Comparison of ENCODE assay signal across 8 mouse cellular contexts in genomic region chr7:130265319-130266165, GRCm38 (mm10).
DNase-seq lines count a peak whose midpoint lies in the region; ATAC-seq lines count a peak whose summit lies in the region.

No protein-coding gene starts in this region.

- H3K27me3 ChIP-seq in intestine, embryonic 16.5 days (replicated peaks; ENCODE audit: control insufficient read depth, insufficient read depth, low read length): no peaks in the 10 kb centered on the region
- H3K27me3 ChIP-seq in liver, embryonic 12.5 days (replicated peaks): peaks cover 85% of the 10 kb centered on the region
- H3K27me3 ChIP-seq in neural tube, embryonic 15.5 days (replicated peaks): no peaks in the 10 kb centered on the region

- H3K36me3 ChIP-seq in intestine, embryonic 16.5 days (ENCODE audit: control insufficient read depth, insufficient read depth, low read length): no peaks in the 10 kb centered on the region; the same call in 1 of the 2 replicates
- no peaks in the 10 kb centered on the region for H3K36me3 ChIP-seq in liver, embryonic 12.5 days
- no peaks in the 10 kb centered on the region for H3K36me3 ChIP-seq in neural tube, embryonic 15.5 days

- H3K4me2 ChIP-seq in intestine, embryonic 16.5 days (ENCODE audit: low read depth, low read length): peak overlapping the region; percentile 87
- peak overlapping the region; percentile 56 for H3K4me2 ChIP-seq in liver, embryonic 12.5 days
- H3K4me2 ChIP-seq in neural tube, embryonic 15.5 days: peak overlapping the region; percentile 97

- peak overlapping the region; percentile 84 for H3K9ac ChIP-seq in intestine, embryonic 16.5 days (ENCODE audit: low read depth, low read length)
- peak overlapping the region; percentile 48 for H3K9ac ChIP-seq in liver, embryonic 12.5 days
- peak overlapping the region; percentile 77 for H3K9ac ChIP-seq in neural tube, embryonic 15.5 days (replicated peaks)

- H3K27ac ChIP-seq in intestine, embryonic 16.5 days (ENCODE audit: low read length): peak overlapping the region; percentile 92
- H3K27ac ChIP-seq in liver, embryonic 12.5 days: peak overlapping the region; percentile 45
- H3K27ac ChIP-seq in neural tube, embryonic 15.5 days (replicated peaks): peak overlapping the region; percentile 82

- H3K9me3 ChIP-seq in intestine, embryonic 16.5 days (ENCODE audit: control insufficient read depth, low read length): no peaks in the 10 kb centered on the region
- H3K9me3 ChIP-seq in liver, embryonic 12.5 days (replicated peaks): no peaks in the 10 kb centered on the region
- H3K9me3 ChIP-seq in neural tube, embryonic 15.5 days (replicated peaks): no peaks in the 10 kb centered on the region

- peak; percentile 5 for DNase-seq in cerebellum, adult 11 months
- peak; percentile 60 for DNase-seq in ZHBTc4 (ENCODE audit: low read depth, low spot score)
- peak; percentile 23 to 40 for DNase-seq in frontal cortex, postnatal 14 days (ENCODE audit: low spot score in 2 of 2)
- DNase-seq in thymus, adult 18-20 months: no peak

- ATAC-seq in cerebellum, adult (ENCODE audit: insufficient number of reproducible peaks, low FRiP score, low TSS enrichment): no peak
- peak; percentile 70 for ATAC-seq in intestine, embryonic 16.5 days
- ATAC-seq in liver, embryonic 12.5 days: 0 out of 2 replicates have a peak, but pooled peaks have one; percentile 14
- ATAC-seq in neural tube, embryonic 15.5 days (ENCODE audit: low FRiP score): peak; percentile 40; the same call in 1 of the 2 replicates

- peak overlapping the region; percentile 75 for H3K4me3 ChIP-seq in intestine, embryonic 16.5 days (ENCODE audit: low read length)
- H3K4me3 ChIP-seq in liver, embryonic 12.5 days: peak overlapping the region; percentile 56
- H3K4me3 ChIP-seq in neural tube, embryonic 15.5 days (replicated peaks): peak overlapping the region; percentile 70

- peaks cover 18% of the 10 kb centered on the region for H3K4me1 ChIP-seq in intestine, embryonic 16.5 days (ENCODE audit: control insufficient read depth, insufficient read depth, low read length)
- peaks cover 5% of the 10 kb centered on the region; the same call in 1 of the 2 replicates for H3K4me1 ChIP-seq in liver, embryonic 12.5 days
- peaks cover 71% of the 10 kb centered on the region for H3K4me1 ChIP-seq in neural tube, embryonic 15.5 days

- WGBS in intestine, embryonic 16.5 days: under 1% methylated on average over 57 of the region's 58 CpGs
- WGBS in liver, embryonic 12.5 days (ENCODE audit: insufficient replicate concordance): 1% methylated on average over 58 of the region's 58 CpGs
- whole genome bisulfite sequencing in neural tube, embryonic 15.5 days: under 1% methylated on average over 54 of the region's 58 CpGs

Comparison
In these comparisons a context has a peak if more than half of its experiments do, and no peak if none do; other contexts are left out.
1. DNase-seq: peak in cerebellum, adult 11 months (single experiment), ZHBTc4 (single experiment) and frontal cortex, postnatal 14 days (2 of 2); none in thymus, adult 18-20 months (0 of 2).
2. Peak in every context shown above with its lines, with median percentiles within 50 percentile points of each other: H3K27ac ChIP-seq, H3K4me2 ChIP-seq, H3K4me3 ChIP-seq and H3K9ac ChIP-seq.